Mouse (Mus musculus): ENCODE data around the gene Dmgdh. TPM values are rescaled to one million over a fixed set of nuclear protein-coding genes. Genes with fewer than 3 reads are reported as not detected.

Dmgdh gene
- polyA plus RNA-seq, 1 experiment from 2014 or later = 0.30 TPM

DNA sequence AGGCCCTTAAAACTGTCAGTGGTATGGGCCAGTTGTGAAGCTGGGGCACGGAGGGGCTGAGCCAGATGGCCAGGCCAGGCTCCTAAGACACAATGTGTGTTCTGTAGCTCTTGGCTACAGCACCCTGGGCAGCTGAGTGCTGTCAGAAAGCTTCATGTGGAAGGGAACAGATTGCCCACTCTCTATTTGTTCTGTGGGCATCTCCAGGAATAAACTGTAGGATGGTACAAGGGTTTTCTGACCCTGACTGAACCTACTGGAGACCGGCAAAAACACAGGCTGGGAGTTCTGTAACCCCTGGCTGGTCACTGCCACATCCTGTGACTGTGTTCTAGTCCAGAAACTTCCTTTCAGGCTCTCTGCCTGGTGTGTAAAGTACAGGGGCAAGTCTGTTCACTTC lies 111.8 kb downstream of the Dmgdh start:
- Histone ChIP-seq H3K36me3 (no peaks in the 10 kb centered on the region), H3K27ac (replicated peaks) (no peak overlapping the region), H3K27me3 (no peaks in the 10 kb centered on the region), H3K9ac (no peak overlapping the region), H3K4me3 (no peak overlapping the region), H3K4me2 (no peak overlapping the region), H3K4me1 (replicated peaks) (no peaks in the 10 kb centered on the region; the same call in 1 of the 2 replicates), H3K9me3 (no peaks in the 10 kb centered on the region)
- WGBS = 72% methylated on average over 2 of the region's 2 CpGs
- no peak for ATAC-seq (ENCODE audit: low FRiP score, low read depth)

GRCm38 (mm10) chr13:93787647-93788046 lies 113.4 kb downstream of the Dmgdh start:
- H3K4me1 ChIP-seq (replicated peaks) = no peaks in the 10 kb centered on the region; the same call in 1 of the 2 replicates
- H3K9me3 ChIP-seq = no peaks in the 10 kb centered on the region
- no peak overlapping the region for H3K4me2 ChIP-seq
- H3K4me3 ChIP-seq = no peak overlapping the region
- no peak overlapping the region for H3K27ac ChIP-seq (replicated peaks)
- no peak for ATAC-seq (ENCODE audit: low FRiP score, low read depth)
- H3K27me3 ChIP-seq = no peaks in the 10 kb centered on the region
- no peaks in the 10 kb centered on the region for H3K36me3 ChIP-seq
- H3K9ac ChIP-seq = no peak overlapping the region
- 47% methylated on average over 8 of the region's 8 CpGs for WGBS

DNA sequence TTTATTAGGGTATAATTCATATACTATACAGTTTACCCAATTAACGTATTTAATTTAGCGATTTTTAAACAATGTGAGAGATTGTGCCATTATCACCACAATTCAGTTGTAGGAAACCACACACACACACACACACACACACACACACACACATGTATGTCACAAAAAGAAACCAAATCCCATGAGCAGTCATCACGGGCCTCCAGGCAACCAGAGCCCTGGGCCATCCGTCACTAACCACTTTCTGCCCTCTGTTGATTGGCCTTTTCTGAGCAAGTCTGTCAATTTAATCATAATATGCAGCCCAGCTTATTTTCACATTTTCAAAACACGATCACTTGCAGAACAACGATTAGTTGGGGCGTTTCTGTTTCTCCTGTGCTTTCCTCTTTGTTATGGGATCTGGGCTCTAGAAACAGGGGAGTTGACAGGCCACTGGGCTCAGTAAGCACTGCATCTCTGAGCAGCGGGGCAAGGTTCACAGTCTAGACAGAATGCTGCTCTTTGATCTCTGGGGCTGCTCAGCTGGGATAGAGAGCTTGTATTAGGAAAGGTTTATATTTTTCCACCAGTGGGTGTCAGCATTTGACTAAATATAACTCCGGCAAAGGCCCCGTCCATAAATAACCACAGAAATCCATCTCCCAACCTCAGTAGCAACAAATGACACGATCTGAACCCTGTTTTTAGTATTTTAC lies 118.9 kb downstream of the Dmgdh start:
- Histone ChIP-seq H3K4me3 (no peak overlapping the region), H3K27me3 (no peaks in the 10 kb centered on the region), H3K4me2 (no peak overlapping the region), H3K9ac (no peak overlapping the region), H3K27ac (replicated peaks) (no peak overlapping the region), H3K9me3 (no peaks in the 10 kb centered on the region), H3K36me3 (no peaks in the 10 kb centered on the region), H3K4me1 (replicated peaks) (0 out of 2 replicates have a peak, but pooled peaks cover 9% of the 10 kb centered on the region)
- 53% methylated on average over 11 of the region's 11 CpGs for WGBS
- peak; percentile 73 for ATAC-seq (ENCODE audit: low FRiP score, low read depth)

DNA sequence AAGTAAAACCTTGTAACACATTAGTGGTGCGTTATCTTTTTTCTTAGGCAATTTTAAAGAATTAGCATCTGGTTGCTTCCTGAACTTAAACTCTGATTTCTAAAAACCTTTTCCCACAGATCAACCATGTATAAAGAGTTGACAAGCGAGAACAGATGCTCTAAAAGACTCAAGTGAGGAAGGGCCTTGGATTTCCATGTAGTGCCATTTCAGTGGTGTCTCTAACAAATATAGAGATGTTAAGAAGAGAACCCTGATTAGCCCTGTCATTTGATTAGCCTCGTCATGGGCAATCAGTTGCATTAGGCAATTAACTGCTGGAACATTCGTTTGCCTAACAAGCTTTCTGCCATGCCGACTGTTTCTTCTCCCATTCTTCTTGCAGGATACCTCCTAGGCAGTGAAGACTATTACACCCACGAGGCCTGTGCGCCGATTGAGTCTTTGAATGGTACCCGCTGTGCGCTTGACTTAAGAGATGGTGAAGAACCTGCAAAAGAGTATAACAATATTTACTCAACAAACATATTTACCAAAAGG lies 119.5 kb downstream of the Dmgdh start:
- 0 out of 2 replicates have a peak, but pooled peaks have one; percentile 35 for ATAC-seq (ENCODE audit: low FRiP score, low read depth)
- H3K4me3 ChIP-seq = no peak overlapping the region

GRCm38 (mm10) chr13:93797011-93797600 lies 122.9 kb downstream of the Dmgdh start:
- Histone ChIP-seq H3K4me2 (no peak overlapping the region), H3K9ac (no peak overlapping the region), H3K27me3 (no peaks in the 10 kb centered on the region), H3K9me3 (no peaks in the 10 kb centered on the region), H3K36me3 (no peaks in the 10 kb centered on the region), H3K27ac (replicated peaks) (no peak overlapping the region), H3K4me3 (no peak overlapping the region), H3K4me1 (replicated peaks) (0 out of 2 replicates have a peak, but pooled peaks cover 9% of the 10 kb centered on the region)
- ATAC-seq (ENCODE audit: low FRiP score, low read depth) = no peak
- WGBS = 85% methylated on average over 5 of the region's 5 CpGs

More for the DNA sequence above, 119.5 kb downstream of the Dmgdh start:
- no peak overlapping the region for H3K9ac ChIP-seq
- H3K4me1 ChIP-seq (replicated peaks) = 0 out of 2 replicates have a peak, but pooled peaks cover 9% of the 10 kb centered on the region
- no peaks in the 10 kb centered on the region for H3K9me3 ChIP-seq
- 78% methylated on average over 10 of the region's 10 CpGs for WGBS
- H3K27ac ChIP-seq (replicated peaks) = no peak overlapping the region
- no peaks in the 10 kb centered on the region for H3K27me3 ChIP-seq
- no peak overlapping the region for H3K4me2 ChIP-seq
- H3K36me3 ChIP-seq = no peaks in the 10 kb centered on the region

Small RNA genes within 50 kb of the gene (microRNA-seq; reads per million reads assigned to microRNA genes)
- gene Mir5624 = not detected

Other genes starting within 250 kb of the Dmgdh start
- gene Jmy, start 174.6 kb upstream of the Dmgdh start, polyA plus RNA-seq (2015; fragmentation: Nextera tagmentation; extraction: Ambion mirVana) = 5.7 and 9.1 TPM in 2 replicates
- 0.26 and 1.1 TPM in 2 replicates for gene Bhmt, start 36.5 kb upstream of the Dmgdh start, polyA plus RNA-seq (2015; fragmentation: Nextera tagmentation; extraction: Ambion mirVana)
- 0.09 and 0.10 TPM in 2 replicates for gene Bhmt2, start 131 bp upstream of the Dmgdh start, polyA plus RNA-seq (2015; fragmentation: Nextera tagmentation; extraction: Ambion mirVana)
- gene Arsb, start 97.2 kb downstream of the Dmgdh start, polyA plus RNA-seq (2015; fragmentation: Nextera tagmentation; extraction: Ambion mirVana) = 10.7 and 11.0 TPM in 2 replicates

Data from hindbrain, embryonic 15.5 days (tissue).